Mouse (Mus musculus): Measurements from ENCODE around the gene Copb2.

The Copb2 gene

DNA sequence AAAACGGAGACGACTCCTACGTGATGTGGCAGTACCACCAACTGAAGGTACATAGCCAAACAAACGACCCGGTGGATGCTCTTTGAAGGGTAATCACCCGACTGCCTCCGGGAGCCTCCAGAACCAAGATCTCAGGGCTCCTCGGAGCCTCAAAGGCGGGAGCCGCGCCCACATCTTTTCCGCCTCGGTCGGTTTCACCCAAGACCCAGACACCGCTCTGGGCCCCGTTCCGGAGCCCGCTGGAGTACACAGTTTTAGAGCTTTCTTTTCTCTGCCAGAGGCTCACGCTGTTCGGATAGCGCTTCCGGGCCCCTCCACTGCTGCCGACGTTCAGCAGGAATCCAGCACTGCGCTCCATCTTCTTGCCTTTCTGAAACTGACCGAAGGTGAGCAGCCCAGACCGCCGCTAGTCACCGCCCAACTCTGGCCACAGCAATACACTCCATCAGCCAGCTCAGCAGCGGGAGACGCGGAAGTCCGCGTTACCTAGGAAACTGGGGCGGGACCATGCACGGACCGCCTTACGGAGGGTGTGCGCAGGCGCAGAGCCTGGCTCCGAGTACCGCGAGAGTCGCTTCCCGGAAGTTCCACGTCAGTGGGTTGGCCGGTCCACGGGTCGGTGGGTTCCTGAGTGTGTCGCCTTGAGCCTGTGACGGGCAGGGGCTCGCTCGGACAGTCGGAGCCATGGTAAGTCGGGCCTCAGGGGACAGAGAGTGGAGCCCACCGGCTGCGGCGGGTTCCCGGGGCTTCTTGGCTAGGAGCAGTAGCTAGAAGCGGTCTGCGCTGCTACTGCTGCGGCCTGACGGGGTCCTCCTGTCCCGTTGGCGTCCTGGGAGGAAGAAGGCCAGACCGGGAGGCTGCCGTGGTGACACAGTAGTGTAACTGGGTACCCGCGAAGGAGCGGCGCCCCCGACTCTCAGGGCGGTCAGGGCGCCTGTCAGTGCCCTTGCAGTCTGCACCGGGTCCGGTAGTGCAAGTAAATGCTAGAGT is at the start of gene Copb2:
TSS of gene Copb2 (plus strand) at position 585 of the 990 bp plus-strand sequence.
- DNase-seq (ENCODE audit: extremely low read depth, insufficient read length, low spot score) = peak; percentile 95

DNA sequence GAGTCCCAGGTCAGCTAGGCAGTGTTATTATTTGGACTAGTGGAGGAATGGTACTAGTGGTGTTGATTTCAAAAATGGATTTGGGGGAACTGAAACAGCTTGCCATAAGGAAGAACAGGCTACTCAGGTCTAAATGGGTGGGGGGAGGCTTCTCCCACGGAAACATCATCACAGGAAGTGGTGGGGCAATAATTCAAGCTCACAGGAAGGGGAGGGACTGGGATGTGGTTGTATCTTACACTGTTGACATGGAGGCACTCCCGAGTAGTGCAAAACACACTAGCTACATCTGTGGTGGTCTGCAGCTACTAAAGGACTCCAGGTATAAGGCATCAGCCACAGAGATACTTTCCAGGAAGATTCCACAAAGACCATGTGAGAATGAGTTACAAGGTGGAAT is 39.6 kb upstream of the Copb2 start:
- no peak for DNase-seq (ENCODE audit: extremely low read depth, insufficient read length, low spot score)

DNA sequence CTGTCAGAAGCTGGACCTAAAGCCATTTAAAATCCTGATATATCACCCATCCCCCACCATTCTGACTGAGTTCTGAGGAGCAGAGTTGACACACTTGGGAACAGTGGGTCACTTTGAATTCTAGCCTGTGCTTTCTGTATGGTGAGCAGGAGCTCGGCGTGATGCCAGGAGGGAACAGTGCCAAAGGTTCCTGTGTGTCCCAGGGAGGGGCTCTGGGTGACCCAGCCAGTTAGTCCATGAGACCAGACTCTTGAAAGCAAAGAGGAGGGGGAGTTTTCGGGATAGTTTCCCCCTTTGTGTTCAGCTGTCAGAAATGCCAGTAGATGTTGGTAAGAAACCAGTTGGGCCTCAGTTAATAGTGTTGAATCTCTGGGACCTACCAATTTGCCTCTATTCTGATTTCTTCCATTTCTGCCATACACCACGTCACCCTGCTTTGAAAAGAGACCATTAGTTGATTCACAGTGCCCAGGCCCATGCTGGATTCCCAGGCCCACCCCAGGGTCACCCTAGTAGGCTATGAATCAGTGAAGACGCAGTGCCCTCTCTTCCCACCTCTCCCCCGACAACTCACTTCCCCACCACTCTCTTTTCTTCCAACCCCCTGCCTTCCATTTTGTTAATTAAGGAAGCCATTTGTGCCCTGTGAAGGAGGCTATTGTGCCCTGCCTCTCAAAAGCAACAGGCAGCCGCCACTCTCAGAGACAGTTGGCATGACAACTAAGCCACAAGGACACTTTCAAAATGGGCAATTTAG is 38.6 kb upstream of the Copb2 start:
- no peak for DNase-seq (ENCODE audit: extremely low read depth, insufficient read length, low spot score)

DNA sequence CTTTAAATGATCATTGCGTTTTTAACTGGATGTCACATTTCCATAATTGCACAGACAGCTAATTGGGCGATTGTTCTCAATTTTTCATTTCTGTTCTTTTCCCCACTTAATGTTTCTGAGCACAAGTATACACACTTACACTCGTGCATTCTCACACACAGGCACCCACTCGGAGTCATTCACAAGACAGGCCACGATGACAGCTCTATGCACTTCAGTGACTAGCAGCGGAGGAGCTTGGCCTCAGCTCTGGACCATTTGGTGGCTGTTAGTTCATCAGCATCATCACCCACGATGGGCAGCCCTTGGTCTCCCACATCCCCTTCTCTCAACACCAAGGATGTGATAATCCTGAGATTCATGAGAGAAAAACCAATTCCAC is 38.0 kb upstream of the Copb2 start:
- DNase-seq (ENCODE audit: extremely low read depth, insufficient read length, low spot score) = no peak

DNA sequence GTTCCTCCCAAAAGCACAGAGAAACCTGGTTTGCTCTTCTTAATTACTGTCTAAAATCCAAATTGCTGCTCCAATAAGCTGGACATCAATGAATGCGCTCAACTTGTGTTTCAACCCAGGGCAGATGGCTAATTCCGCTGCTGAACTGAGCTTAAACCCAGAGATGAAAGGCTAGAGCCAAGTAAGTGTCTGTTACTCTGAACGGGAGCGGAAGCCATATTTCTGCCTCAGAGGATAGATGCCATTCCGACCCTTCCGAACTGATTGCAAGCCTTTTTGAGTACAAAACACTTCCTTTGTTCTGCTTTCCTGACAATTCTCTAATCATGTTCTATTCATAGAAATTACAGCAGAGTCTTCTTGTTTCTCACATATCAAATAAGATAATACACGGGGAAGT is 36.3 kb upstream of the Copb2 start:
- no peak for DNase-seq (ENCODE audit: extremely low read depth, insufficient read length, low spot score)

DNA sequence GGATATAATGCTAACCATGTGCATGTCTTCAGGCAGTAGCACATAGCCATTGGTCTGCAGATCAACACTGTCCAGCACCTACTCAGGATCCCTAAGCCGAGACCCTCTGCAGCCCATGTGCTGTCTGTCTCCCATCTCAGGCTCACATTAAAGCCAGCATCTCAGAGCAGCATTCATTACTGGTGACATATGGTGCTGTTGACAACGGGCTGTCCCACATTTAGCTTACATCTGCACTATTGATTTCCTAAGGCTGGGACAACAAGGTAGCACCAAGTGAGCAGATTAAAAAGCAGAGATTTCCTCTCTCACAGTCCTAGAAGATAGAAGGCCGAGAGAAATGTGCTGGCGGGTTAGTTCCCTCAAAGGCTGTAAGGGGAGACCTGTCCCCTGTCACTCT is 33.7 kb upstream of the Copb2 start:
- DNase-seq (ENCODE audit: extremely low read depth, insufficient read length, low spot score) = no peak

DNA sequence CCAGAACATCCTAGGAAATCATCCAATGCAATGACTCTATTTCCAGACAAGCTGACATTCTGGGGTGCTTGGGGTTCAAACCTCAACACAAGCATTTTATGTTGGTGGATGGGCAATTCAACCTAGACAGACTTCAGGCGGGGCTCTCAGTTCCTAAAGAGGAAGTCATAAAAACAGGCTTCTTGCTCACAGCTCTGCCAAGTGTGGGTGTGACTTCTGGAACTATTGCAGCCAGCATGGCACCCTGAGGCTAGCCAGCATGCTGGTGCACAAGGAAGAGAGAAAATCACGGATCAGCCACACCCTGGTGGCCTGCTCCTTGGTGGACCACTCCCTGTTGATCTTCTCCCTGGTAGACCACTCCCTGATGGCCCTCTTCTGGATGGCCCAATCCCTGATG is 32.5 kb upstream of the Copb2 start:
- no peak for DNase-seq (ENCODE audit: extremely low read depth, insufficient read length, low spot score)

DNA sequence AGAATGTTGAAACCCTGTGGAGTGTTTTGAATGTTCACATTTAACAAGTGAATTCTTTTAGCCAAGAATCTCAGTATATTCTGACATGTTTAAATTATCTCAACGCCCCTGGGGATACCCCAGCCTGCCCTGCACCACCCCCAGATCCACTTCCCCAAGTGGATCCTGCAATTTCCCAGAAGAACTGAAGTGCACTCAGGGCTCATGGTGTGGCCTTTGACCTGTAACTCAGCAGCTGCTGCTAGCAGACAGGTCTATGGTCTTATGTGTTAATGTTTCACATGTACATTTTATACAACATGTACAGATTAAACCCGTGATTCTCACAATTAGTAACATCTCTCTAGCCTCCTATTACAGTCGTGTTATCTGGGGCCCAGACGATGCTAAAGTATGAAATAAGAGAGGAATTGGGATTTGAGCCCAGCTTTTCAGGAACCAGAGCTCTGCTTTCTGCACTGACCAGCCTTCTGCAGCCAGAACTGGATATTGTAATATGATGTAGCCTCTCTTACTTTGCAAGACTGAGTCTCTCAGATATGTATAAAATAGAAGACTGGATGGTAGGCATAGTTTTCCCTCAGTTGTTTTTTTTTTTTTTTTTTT is 28.7 kb upstream of the Copb2 start:
- DNase-seq (ENCODE audit: extremely low read depth, insufficient read length, low spot score) = no peak

DNA sequence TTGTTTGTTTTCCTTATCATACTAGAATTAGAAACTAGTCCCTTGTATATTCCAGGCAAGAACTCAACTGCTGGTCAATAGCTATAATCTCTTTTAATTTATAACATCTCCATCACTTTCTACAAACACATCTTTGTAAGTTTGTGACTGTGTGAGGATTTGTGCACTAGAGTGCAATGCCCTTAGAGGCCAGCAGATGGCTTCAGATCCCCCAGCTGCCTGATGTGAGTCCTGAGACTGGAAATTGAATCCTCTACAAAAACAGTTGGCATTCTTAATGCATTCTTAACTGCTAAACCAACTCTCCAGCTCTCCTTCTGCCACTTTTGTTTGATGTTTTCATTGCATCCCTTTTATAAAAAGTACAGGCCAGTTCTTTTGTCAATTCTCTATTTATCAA is 27.8 kb upstream of the Copb2 start:
- no peak for DNase-seq (ENCODE audit: extremely low read depth, insufficient read length, low spot score)

DNA sequence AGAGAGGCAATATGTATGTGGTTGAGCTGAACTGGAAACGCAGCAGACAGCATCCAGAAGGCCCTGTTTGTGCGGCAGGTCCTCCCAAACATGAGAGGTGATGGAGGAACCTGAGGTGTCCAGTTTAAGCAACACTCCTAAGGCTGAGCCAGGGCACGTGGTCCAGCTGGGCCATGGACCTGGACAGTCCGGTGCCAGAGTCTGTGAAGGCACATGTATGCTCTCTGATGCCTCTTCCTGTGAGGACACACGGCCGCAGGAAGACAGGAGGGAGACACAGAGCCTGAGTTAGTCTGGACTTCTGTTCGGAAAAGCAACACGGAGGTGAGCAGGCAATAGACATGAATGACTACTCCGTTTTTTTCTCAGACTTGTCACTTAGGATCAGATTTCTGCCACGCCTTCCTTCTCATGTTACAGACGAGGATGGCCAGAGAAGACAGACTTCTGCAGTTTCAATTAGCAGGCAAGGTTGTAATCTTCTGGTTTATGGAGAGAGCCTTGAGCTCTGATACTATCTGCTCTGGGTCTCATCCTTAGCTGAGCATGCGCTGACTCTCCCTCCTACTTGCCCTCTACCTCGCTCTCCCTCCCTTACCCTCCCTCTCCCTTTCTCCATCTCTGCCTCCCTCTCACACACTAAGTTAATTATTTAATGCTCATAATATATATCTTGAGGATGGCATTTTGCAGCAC is 25.4 kb upstream of the Copb2 start:
- peak; percentile 15 for DNase-seq (ENCODE audit: extremely low read depth, insufficient read length, low spot score)

DNA sequence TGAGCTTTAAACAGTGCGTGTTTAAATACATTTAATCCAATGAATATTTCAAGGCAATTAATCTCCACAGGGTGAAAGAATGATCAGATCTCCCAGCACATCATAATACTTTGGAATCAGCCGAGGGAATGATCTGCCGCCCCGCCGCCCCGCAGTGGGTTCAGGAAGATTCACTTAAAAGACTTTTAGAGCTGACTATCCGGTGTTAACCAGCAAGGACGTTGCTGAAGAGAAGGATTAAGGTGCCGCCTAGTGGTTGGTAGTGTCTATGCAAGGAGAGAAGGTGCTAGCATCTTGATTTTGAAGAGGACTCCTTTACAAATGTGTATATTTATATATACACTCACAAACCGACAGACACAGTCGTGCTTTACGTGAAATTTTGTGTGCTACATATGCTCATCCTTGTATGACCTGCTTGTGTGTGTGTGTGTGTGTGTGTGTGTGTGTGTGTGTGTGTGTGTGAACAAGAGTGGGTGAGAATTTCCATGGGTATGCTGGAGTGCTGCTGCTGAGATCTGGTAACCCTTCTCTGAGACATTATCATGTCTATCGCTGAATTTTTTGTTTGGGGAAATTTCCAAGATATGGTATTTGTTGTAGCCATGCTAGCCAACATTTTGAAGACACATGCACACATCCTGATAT is 24.7 kb upstream of the Copb2 start:
- peak; percentile 22 for DNase-seq (ENCODE audit: extremely low read depth, insufficient read length, low spot score)

DNA sequence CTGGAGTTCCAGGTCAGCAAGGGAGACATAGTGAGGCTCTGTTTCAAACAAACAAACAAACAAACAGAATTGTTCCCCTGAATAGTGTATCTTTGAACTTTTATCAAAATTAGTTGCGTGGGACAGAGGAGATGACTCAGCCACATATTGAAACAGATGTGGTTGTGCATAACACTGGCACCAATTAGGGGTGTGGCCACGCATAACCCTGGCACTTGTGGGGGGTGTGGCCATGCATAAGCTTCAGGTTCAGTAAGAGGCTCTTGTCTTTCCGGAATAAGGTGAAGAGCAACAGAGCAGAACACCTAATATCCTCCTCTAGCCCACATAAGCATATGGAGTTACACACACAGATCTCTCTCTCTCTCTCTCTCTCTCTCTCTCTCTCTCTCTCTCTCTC is 19.5 kb upstream of the Copb2 start:
- DNase-seq (ENCODE audit: extremely low read depth, insufficient read length, low spot score) = no peak

DNA sequence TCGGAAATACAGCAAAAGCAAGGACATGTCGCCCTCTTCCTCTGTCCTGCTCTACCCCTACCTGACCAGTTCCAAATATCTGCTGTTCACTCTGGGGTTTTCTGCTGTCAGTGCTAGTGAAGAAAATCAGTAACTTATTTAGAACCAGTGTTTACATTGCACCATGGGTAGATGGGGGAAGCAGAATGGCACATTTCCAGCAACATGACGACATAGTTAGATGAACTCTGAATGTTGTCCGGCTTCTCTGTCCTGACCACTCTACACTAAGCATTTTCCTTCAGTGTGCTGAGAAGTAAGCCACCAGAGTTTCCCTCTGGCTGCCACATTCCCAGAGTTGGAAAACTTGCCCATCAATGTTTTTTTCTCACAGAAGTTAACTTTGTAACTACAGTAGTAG is 20.3 kb downstream of the Copb2 start:
- no peak for DNase-seq (ENCODE audit: extremely low read depth, insufficient read length, low spot score)

DNA sequence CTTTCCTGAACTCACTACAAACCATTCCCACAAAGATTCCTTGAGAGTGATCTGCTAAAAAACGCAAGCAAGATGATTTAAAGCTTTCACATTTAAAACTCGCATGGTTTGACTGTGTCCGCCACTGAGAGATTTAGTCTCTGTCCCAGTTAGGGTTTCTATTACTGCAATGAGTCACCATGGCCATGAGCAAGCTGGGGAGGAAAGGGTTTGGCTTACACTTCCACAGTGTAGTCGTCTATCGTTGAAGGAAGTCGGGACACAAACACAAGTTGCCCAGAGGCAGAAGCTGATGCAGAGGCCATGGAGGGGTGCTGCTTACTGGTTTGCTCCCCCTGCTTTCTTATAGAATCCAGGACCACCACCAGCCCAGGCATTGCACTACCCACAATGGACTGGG is 36.6 kb downstream of the Copb2 start:
- DNase-seq (ENCODE audit: extremely low read depth, insufficient read length, low spot score) = peak; percentile 21

DNA sequence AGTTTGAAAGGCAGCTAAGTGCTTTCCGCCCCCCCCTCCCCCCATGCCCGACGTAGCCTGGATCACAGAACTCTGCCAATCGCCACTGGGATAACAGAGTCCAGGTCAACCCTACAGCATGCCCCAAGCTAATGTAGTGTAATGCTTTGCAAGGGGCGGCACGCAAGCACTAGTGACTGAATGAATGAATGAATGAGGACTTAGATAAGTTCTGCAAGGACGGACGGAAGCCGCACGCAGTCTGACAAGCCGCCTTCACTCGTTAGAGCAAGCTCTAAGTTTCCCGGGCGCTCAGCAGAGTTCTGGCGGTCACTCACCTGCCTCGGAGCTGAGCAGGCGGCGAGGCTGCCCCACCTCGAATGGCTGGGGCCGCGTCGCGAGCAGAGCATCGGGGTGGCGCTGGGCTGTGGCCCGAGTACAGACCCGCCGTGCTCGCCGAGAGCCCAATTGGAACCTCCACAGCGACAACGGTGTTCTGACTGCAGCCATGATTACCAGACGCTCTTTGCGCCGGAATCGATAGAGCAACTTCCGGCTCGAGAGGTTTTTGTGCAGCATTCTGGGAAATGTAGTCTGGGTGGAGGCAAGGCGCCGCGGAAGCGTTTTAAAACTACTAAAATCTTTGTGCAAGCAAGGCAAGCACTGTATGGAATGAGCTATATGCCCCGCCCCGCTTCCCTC is 37.8 kb downstream of the Copb2 start, which contains the start of gene Mrps22:
TSS of gene Mrps22 (minus strand) at position 505 of the 681 bp plus-strand sequence.
- DNase-seq (ENCODE audit: extremely low read depth, insufficient read length, low spot score) = peak; percentile 77

DNA sequence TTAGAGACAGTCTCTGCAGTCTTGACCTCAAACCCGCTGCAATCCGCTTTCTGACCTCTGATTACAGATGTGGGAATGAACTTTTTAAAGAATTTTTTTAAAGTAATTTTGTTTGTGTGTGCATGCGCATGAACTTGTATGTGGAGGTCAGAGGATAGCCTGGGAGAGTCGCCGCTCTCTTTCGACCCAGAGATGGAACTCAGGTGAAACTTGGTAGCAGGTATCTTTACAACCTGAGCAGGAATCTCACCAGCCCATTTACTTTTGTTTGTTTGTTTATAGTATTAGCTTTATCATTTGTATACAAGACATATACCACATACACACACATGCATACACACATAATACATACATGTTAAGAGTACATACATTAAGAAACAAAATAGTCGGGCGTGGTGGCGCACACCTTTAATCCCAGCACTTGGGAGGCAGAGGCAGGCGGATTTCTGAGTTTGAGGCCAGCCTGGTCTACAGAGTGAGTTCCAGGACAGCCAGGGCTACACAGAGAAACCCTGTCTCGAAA is 38.4 kb downstream of the Copb2 start:
- DNase-seq (ENCODE audit: extremely low read depth, insufficient read length, low spot score) = no peak

DNA sequence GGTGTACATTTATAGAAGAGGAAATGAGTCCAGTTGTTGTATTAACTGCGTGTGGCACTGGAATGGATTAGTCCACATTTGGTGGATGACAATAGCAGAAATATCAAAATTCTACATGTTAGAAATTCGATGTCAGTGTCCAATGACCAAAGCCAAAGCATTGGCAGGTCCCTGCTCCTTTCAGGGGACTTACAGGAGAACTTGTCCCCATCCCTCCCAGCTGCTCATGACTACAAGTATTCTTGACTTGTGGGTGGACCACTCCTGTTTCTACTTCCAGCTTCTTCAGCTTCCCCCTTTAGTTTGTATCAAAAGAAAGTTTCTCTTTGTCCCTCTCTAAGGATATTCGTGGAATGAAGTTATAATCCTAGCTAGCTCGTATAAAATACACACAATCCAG is 41.4 kb downstream of the Copb2 start:
- DNase-seq (ENCODE audit: extremely low read depth, insufficient read length, low spot score) = no peak

DNA sequence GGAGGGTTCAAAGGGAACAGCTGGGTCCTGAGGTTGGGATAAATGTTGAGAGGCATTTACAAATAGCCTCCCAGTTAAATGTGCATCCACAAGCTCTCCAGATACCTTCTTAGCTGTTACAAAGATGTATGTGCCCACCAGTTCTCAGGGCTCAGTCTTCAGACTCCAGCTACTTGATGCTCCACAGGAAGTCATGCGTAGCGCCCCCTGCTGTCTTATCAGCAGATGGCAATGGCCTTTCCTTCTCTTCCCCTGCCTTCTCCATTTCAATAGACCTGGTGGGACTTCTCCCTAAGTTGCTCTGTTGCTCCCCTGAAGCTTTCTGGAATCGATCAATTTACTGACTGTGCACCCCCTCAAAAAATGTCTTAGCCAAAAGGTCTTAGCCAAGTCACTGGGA is 65.0 kb downstream of the Copb2 start:
- DNase-seq (ENCODE audit: extremely low read depth, insufficient read length, low spot score) = no peak
